Mouse (Mus musculus) T-cell, adult 66 days (primary cell): ENCODE measurements around the gene Wrap73. TPM values are rescaled to one million over a fixed set of nuclear protein-coding genes. Genes with fewer than 3 reads are reported as not detected.

ENCODE experiments used
- total RNA-seq, 2 experiments: library from RNA; stranded (reverse); gene quantifications; 3 replicates in 1 of 2; 4 replicates in 1 of 2; pipeline ENCODE4 v1.2.4; 2023

The Wrap73 gene
- total RNA-seq = 10 to 100 TPM; 18.6 to 21.9 TPM

GRCm38 (mm10) chr4:154142211-154143040 lies at the start of gene Wrap73:
Gene Wrap73, plus strand, starts transcription at chr4:154142372.

DNA sequence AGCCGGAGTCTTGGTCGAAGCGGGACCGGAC lies 2.2 kb upstream of the Wrap73 start, which contains the start of gene Trp73:
Gene Trp73 (minus strand): TSS at position 27 of the 31 bp plus-strand sequence.

GRCm38 (mm10) chr4:154160538-154161390 lies 18.6 kb downstream of the Wrap73 start, which contains the start of gene Tprgl:
Gene Tprgl, minus strand, starts transcription at chr4:154160666.

GRCm38 (mm10) chr4:154170506-154171150 lies 28.5 kb downstream of the Wrap73 start, which contains the start of gene Megf6:
Gene Megf6, plus strand, starts transcription at chr4:154170730.

Other genes with a start within 250 kb of the Wrap73 start
- gene A430005L14Rik, start 185.1 kb upstream of the Wrap73 start, total RNA-seq = 10 to 100 TPM; 18.9 to 24.3 TPM
- 10 to 100 TPM; 30.7 to 37.0 TPM for gene Dffb, start 167.2 kb upstream of the Wrap73 start, total RNA-seq
- 10 to 100 TPM; 15.6 to 21.1 TPM for gene Cep104, start 167.2 kb upstream of the Wrap73 start, total RNA-seq
- 10 to 100 TPM; 65.8 to 68.6 TPM for gene Lrrc47, start 130.6 kb upstream of the Wrap73 start, total RNA-seq
- gene Smim1, start 116.1 kb upstream of the Wrap73 start, total RNA-seq = not detected
- not detected for gene Ccdc27, start 99.7 kb upstream of the Wrap73 start, total RNA-seq
- gene Trp73, start 2.2 kb upstream of the Wrap73 start, total RNA-seq = not detected
- gene Tprgl, start 18.3 kb downstream of the Wrap73 start, total RNA-seq = 100 to 1,000 TPM; 179 to 184 TPM
- under 1 TPM in 1 of 2 experiments, not detected in 1; 0.09 TPM for gene Megf6, start 28.4 kb downstream of the Wrap73 start, total RNA-seq
- gene Arhgef16, start 159.3 kb downstream of the Wrap73 start, total RNA-seq = under 1 TPM; 0.20 to 0.24 TPM
- gene B230104I21Rik, start 193.8 kb downstream of the Wrap73 start, total RNA-seq = not detected